Mouse (Mus musculus) liver, adult (tissue): Measurements from ENCODE around the gene Sds.

Experiments
- GATA4 ChIP-seq: IDR thresholded peaks from 2 replicates; pipeline ENCODE4 v1.6.1; 2014; ENCODE audit warnings: mild to moderate bottlenecking, low read length; ENCODE audit not compliant: insufficient replicate concordance

Sds gene

GRCm38 (mm10) chr5:120493873-120494395 lies 17.6 kb downstream of the Sds start:
- no peak for TF ChIP-seq GATA4

GRCm38 (mm10) chr5:120495064-120495702 lies 18.9 kb downstream of the Sds start:
- TF ChIP-seq GATA4, result no peak

GRCm38 (mm10) chr5:120495703-120496226 lies 19.4 kb downstream of the Sds start:
- TF ChIP-seq GATA4, result no peak

- no peak for TF ChIP-seq GATA4
Observed at GRCm38 (mm10) chr5:120497071-120497470, 20.7 kb downstream of the Sds start.

- no peak for TF ChIP-seq GATA4
Observed at GRCm38 (mm10) chr5:120499202-120499601, 22.9 kb downstream of the Sds start.

- no peak for TF ChIP-seq GATA4
Observed at GRCm38 (mm10) chr5:120502147-120502621, 25.9 kb downstream of the Sds start.

GRCm38 (mm10) chr5:120502675-120503143 lies 26.4 kb downstream of the Sds start:
- no peak for TF ChIP-seq GATA4

GRCm38 (mm10) chr5:120503144-120503795 lies 26.9 kb downstream of the Sds start, which contains the start of gene Plbd2:
TSS of gene Plbd2 (minus strand) at chr5:120503625.
- TF ChIP-seq GATA4, result no peak

GRCm38 (mm10) chr5:120505368-120505767 lies 29.0 kb downstream of the Sds start:
- TF ChIP-seq GATA4, result no peak

- TF ChIP-seq GATA4, result no peak
Observed at GRCm38 (mm10) chr5:120505781-120506180, 29.5 kb downstream of the Sds start.

GRCm38 (mm10) chr5:120506490-120506889 lies 30.2 kb downstream of the Sds start:
- no peak for TF ChIP-seq GATA4

- no peak for TF ChIP-seq GATA4
Observed at GRCm38 (mm10) chr5:120507311-120507710, 31.0 kb downstream of the Sds start.

GRCm38 (mm10) chr5:120510982-120511642 lies 34.8 kb downstream of the Sds start, which contains the start of gene Slc8b1:
TSS of gene Slc8b1 (plus strand) at chr5:120511168.
- TF ChIP-seq GATA4, result no peak

GRCm38 (mm10) chr5:120511643-120512220 lies 35.4 kb downstream of the Sds start:
- no peak for TF ChIP-seq GATA4
